Mouse (Mus musculus) cerebellum, adult 2 months (tissue): ENCODE data around the gene Shisa7.

Experiments
- CTCF ChIP-seq: fragments of 200-500 bp; IDR thresholded peaks from 2 replicates; pipeline ENCODE4 v1.5.1; 2011; ENCODE audit warnings: low read depth, mild to moderate bottlenecking, control low read depth, low read length, moderate library complexity, borderline replicate concordance; ENCODE audit not compliant: insufficient read depth
- POLR2A ChIP-seq: fragments of 200-500 bp; IDR thresholded peaks from 2 replicates; pipeline ENCODE4 v1.6.1; 2011; ENCODE audit warnings: low read length, control low read depth, borderline replicate concordance; ENCODE audit not compliant: insufficient read depth

DNA sequence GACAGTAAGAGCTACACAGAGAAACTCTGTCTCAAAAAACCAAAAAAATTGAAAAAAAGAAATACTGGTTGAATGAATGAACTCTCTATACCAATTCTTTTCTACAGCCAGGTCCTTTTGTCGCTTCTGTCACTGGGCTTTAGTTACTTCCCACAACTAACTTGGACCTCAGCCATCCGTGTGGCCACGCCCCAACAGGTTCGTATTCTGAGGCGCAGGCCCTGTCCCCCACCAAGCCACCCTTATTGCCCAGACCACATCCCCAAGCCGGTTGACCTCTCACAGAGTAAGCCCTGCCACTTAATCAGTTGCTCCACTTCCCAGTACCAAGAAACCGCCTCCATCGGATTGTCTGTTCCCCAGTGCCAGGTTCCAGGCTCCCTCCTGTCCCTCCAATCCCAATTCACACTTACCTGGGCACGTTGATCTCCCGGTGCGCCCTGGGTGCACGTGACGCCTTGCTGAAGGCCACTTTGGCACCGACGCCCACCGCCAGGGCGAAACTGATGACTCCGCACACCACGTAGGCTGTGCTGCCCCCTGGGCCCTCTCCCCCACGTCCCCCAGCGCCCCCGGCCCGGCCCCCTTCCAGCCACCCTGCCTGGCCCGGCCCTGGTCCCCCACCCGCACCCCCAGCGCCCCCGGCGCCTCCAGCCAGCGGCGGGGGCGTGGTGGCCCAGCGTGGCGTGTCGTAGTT is 8.7 kb downstream of the Shisa7 start:
- TF ChIP-seq POLR2A (no peak), CTCF (no peak)
